Mouse (Mus musculus) forebrain, embryonic 15.5 days (tissue): Measurements from ENCODE around the gene Nr2e1. TPM values are rescaled to one million over a fixed set of nuclear protein-coding genes. Genes with fewer than 3 reads are reported as not detected.

Experiments used
- ATAC-seq: fragments of 200-750 bp; cut with Nextera tagmentation; replicated peaks from 2 replicates; pipeline ENCODE4 v1.8.0; 2017; ENCODE audit warnings: mild to moderate bottlenecking, moderate TSS enrichment, moderate library complexity
- H3K27ac ChIP-seq: fragments of 300-500 bp; sonication (generic); replicated peaks from 2 replicates; pipeline ENCODE4 v1.5.1; 2015; ENCODE audit warnings: mild to moderate bottlenecking, inconsistent platforms
- H3K27me3 ChIP-seq: fragments of 300-500 bp; sonication (generic); 2 replicates; pipeline ENCODE4 v1.6.1; 2015; ENCODE audit warnings: inconsistent platforms
- H3K36me3 ChIP-seq: fragments of 300-500 bp; sonication (generic); 2 replicates; pipeline ENCODE4 v1.6.1; 2015; ENCODE audit warnings: mild to moderate bottlenecking, inconsistent platforms
- H3K4me1 ChIP-seq: fragments of 300-500 bp; sonication (generic); 2 replicates; pipeline ENCODE4 v1.6.1; 2015; ENCODE audit warnings: inconsistent platforms
- H3K4me2 ChIP-seq: fragments of 300-500 bp; sonication (generic); replicated peaks from 2 replicates; pipeline ENCODE4 v1.6.1; 2015; ENCODE audit warnings: mild to moderate bottlenecking, inconsistent platforms
- H3K4me3 ChIP-seq: fragments of 300-500 bp; sonication (generic); 2 replicates; pipeline ENCODE4 v1.5.1; 2015; ENCODE audit warnings: mild to moderate bottlenecking, inconsistent platforms
- H3K9ac ChIP-seq: fragments of 300-500 bp; sonication (generic); replicated peaks from 2 replicates; pipeline ENCODE4 v1.6.1; 2015; ENCODE audit warnings: mild to moderate bottlenecking, inconsistent platforms
- H3K9me3 ChIP-seq: fragments of 300-500 bp; sonication (generic); 2 replicates; pipeline ENCODE4 v1.6.1; 2016; ENCODE audit warnings: inconsistent platforms
- WGBS: fragments of 180-500 bp; shearing (Covaris S2); methylation state at CpG from one replicate; pipeline ENCODE4 v1.1.7; 2015; ENCODE audit warnings: mixed read lengths; 5-methylcytosine and 5-hydroxymethylcytosine counted together
- polyA plus RNA-seq: library from polyadenylated mRNA; unstranded; fragments of >200 nt; fragmentation: Nextera tagmentation; extraction: Ambion mirVana; gene quantifications from 2 replicates; pipeline ENCODE4 v1.2.1, GENCODE M21; 2015

The Nr2e1 gene
- polyA plus RNA-seq, 1 experiment from 2014 or later, result 35.4 TPM

- H3K4me1 ChIP-seq, result no peaks in the 10 kb centered on the region
- H3K27me3 ChIP-seq, result no peaks in the 10 kb centered on the region
- ATAC-seq, result no peak
- no peak overlapping the region for H3K9ac ChIP-seq
- 78% methylated on average over 2 of the region's 2 CpGs for WGBS
- 0 out of 2 replicates have a peak, but pooled peaks cover 4% of the 10 kb centered on the region for H3K9me3 ChIP-seq
- no peak overlapping the region for H3K27ac ChIP-seq
- H3K4me3 ChIP-seq, result no peak overlapping the region
- H3K36me3 ChIP-seq, result no peaks in the 10 kb centered on the region
- H3K4me2 ChIP-seq, result no peak overlapping the region
These were observed 21.4 kb upstream of the Nr2e1 start for GRCm38 (mm10) chr10:42604874-42605273.

- no peak overlapping the region for H3K27ac ChIP-seq
- H3K36me3 ChIP-seq, result no peaks in the 10 kb centered on the region
- H3K4me1 ChIP-seq, result no peaks in the 10 kb centered on the region
- no peak for ATAC-seq
- no peak overlapping the region for H3K4me3 ChIP-seq
- no peaks in the 10 kb centered on the region for H3K27me3 ChIP-seq
- WGBS, result 44% methylated on average over 10 of the region's 10 CpGs
- H3K9me3 ChIP-seq, result no peaks in the 10 kb centered on the region
- H3K9ac ChIP-seq, result no peak overlapping the region
- no peak overlapping the region for H3K4me2 ChIP-seq
These were observed 18.1 kb upstream of the Nr2e1 start for GRCm38 (mm10) chr10:42601556-42601955.

GRCm38 (mm10) chr10:42598615-42599014, 15.2 kb upstream of the Nr2e1 start:
- no peak overlapping the region for H3K9ac ChIP-seq
- H3K4me3 ChIP-seq, result no peak overlapping the region
- no peaks in the 10 kb centered on the region for H3K9me3 ChIP-seq
- no peak overlapping the region for H3K4me2 ChIP-seq
- H3K4me1 ChIP-seq, result no peaks in the 10 kb centered on the region
- no peak for ATAC-seq
- no peaks in the 10 kb centered on the region for H3K36me3 ChIP-seq
- no peak overlapping the region for H3K27ac ChIP-seq
- 87% methylated on average over 8 of the region's 8 CpGs for WGBS
- no peaks in the 10 kb centered on the region for H3K27me3 ChIP-seq

- Histone ChIP-seq H3K9ac (no peak overlapping the region), H3K27me3 (peaks cover 9% of the 10 kb centered on the region; the same call in 1 of the 2 replicates), H3K4me3 (no peak overlapping the region), H3K9me3 (no peaks in the 10 kb centered on the region), H3K4me2 (no peak overlapping the region), H3K36me3 (no peaks in the 10 kb centered on the region), H3K27ac (no peak overlapping the region), H3K4me1 (peaks cover 38% of the 10 kb centered on the region)
- ATAC-seq, result no peak
- WGBS, result 53% methylated on average over 7 of the region's 7 CpGs
These were observed 9.8 kb upstream of the Nr2e1 start for GRCm38 (mm10) chr10:42593201-42593600.

GRCm38 (mm10) chr10:42591993-42592686, 8.7 kb upstream of the Nr2e1 start:
- peaks cover 38% of the 10 kb centered on the region for H3K4me1 ChIP-seq
- under 1% methylated on average over 25 of the region's 25 CpGs for WGBS
- H3K36me3 ChIP-seq, result no peaks in the 10 kb centered on the region
- H3K9me3 ChIP-seq, result no peaks in the 10 kb centered on the region
- peak overlapping the region; percentile 48 for H3K9ac ChIP-seq
- H3K4me3 ChIP-seq, result peak overlapping the region; percentile 44
- peak; percentile 37 for ATAC-seq
- peaks cover 9% of the 10 kb centered on the region; the same call in 1 of the 2 replicates for H3K27me3 ChIP-seq
- H3K4me2 ChIP-seq, result peak overlapping the region; percentile 77
- H3K27ac ChIP-seq, result no peak overlapping the region; the same call in 1 of the 2 replicates

- H3K27me3 ChIP-seq, result peaks cover 9% of the 10 kb centered on the region; the same call in 1 of the 2 replicates
- WGBS, result under 1% methylated on average over 66 of the region's 67 CpGs
These were observed 8.0 kb upstream of the Nr2e1 start for GRCm38 (mm10) chr10:42591185-42591992.

GRCm38 (mm10) chr10:42590261-42591184, 7.1 kb upstream of the Nr2e1 start:
- ATAC-seq, result 0 out of 2 replicates have a peak, but pooled peaks have one; percentile 1
- H3K4me1 ChIP-seq, result peaks cover 48% of the 10 kb centered on the region
- H3K36me3 ChIP-seq, result no peaks in the 10 kb centered on the region
- peaks cover 9% of the 10 kb centered on the region; the same call in 1 of the 2 replicates for H3K27me3 ChIP-seq
- peak overlapping the region; percentile 48 for H3K9ac ChIP-seq
- H3K4me2 ChIP-seq, result peak overlapping the region; percentile 77
- H3K4me3 ChIP-seq, result peak overlapping the region; percentile 44
- no peak overlapping the region for H3K27ac ChIP-seq
- no peaks in the 10 kb centered on the region for H3K9me3 ChIP-seq
- 1% methylated on average over 19 of the region's 19 CpGs for WGBS

More at GRCm38 (mm10) chr10:42591185-42591992, 8.0 kb upstream of the Nr2e1 start:
- H3K9me3 ChIP-seq, result no peaks in the 10 kb centered on the region
- peak overlapping the region; percentile 77 for H3K4me2 ChIP-seq
- peak overlapping the region; percentile 11; the same call in 1 of the 2 replicates for H3K27ac ChIP-seq
- no peaks in the 10 kb centered on the region for H3K36me3 ChIP-seq
- H3K4me3 ChIP-seq, result peak overlapping the region; percentile 44
- H3K9ac ChIP-seq, result peak overlapping the region; percentile 48
- H3K4me1 ChIP-seq, result peaks cover 40% of the 10 kb centered on the region
- peak; percentile 66 for ATAC-seq

GRCm38 (mm10) chr10:42589505-42589904, 6.1 kb upstream of the Nr2e1 start:
- 25% methylated on average over 5 of the region's 5 CpGs for WGBS
- Histone ChIP-seq H3K36me3 (no peaks in the 10 kb centered on the region), H3K9me3 (no peaks in the 10 kb centered on the region), H3K27ac (no peak overlapping the region), H3K27me3 (peaks cover 9% of the 10 kb centered on the region; the same call in 1 of the 2 replicates), H3K4me2 (no peak overlapping the region), H3K9ac (no peak overlapping the region), H3K4me3 (no peak overlapping the region), H3K4me1 (peaks cover 58% of the 10 kb centered on the region)
- ATAC-seq, result no peak

- Histone ChIP-seq H3K9ac (no peak overlapping the region), H3K9me3 (no peaks in the 10 kb centered on the region)
These were observed 4.7 kb upstream of the Nr2e1 start for GRCm38 (mm10) chr10:42587961-42588750.

GRCm38 (mm10) chr10:42585596-42586305, 2.3 kb upstream of the Nr2e1 start:
- ATAC-seq, result peak; percentile 36
- Histone ChIP-seq H3K27me3 (no peaks in the 10 kb centered on the region; the same call in 1 of the 2 replicates), H3K4me3 (peak overlapping the region; percentile 58), H3K4me1 (peaks cover 70% of the 10 kb centered on the region), H3K27ac (peak overlapping the region; percentile 79), H3K36me3 (no peaks in the 10 kb centered on the region), H3K9me3 (no peaks in the 10 kb centered on the region), H3K4me2 (peak overlapping the region; percentile 66), H3K9ac (peak overlapping the region; percentile 68; the same call in 1 of the 2 replicates)
- 6% methylated on average over 22 of the region's 22 CpGs for WGBS

More at GRCm38 (mm10) chr10:42587961-42588750, 4.7 kb upstream of the Nr2e1 start:
- H3K4me2 ChIP-seq, result no peak overlapping the region
- peaks cover 9% of the 10 kb centered on the region; the same call in 1 of the 2 replicates for H3K27me3 ChIP-seq
- WGBS, result 30% methylated on average over 8 of the region's 8 CpGs
- no peaks in the 10 kb centered on the region for H3K36me3 ChIP-seq
- H3K4me3 ChIP-seq, result no peak overlapping the region
- no peak overlapping the region for H3K27ac ChIP-seq
- ATAC-seq, result no peak
- peaks cover 68% of the 10 kb centered on the region for H3K4me1 ChIP-seq
